Mouse (Mus musculus): ENCODE data around the gene Etnppl. TPM values are rescaled to one million over a fixed set of nuclear protein-coding genes. Genes with fewer than 3 reads are reported as not detected.

Etnppl gene
- polyA plus RNA-seq (2012; rRNA removed; ENCODE audit: low replicate concordance), result not detected in 2 replicates

DNA sequence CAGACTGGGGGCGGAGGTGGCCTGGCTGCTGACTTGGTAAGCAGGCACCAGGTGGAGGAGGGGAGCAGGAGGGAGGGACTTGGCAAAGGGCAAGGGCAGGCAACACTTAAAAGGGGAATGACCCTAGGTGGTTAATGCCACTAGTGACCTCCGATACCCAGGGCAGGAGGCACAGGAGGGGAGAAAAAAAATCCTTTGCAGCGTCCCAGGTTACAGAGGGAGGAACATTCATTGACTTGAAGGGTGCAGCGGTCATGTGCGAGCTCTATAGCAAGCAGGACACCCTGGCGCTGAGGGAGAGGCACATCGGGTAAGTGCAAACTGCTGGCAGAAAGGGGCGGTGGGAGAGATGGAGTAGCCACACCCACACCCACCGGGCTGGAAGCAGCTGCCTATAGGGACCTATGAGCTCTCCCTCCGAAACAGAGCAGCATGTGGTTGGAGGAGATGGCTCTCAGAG is at the start of gene Etnppl:
TSS of gene Etnppl (plus strand) at position 10 of the 460 bp plus-strand sequence.

Other genes with a start within 250 kb of the Etnppl start
- 45.3 and 75.4 TPM in 2 replicates for gene Ostc, start 92.0 kb downstream of the Etnppl start, polyA plus RNA-seq (2012; rRNA removed; ENCODE audit: low replicate concordance)
- 1,319 and 2,845 TPM in 2 replicates for gene Rpl34, start 113.0 kb downstream of the Etnppl start, polyA plus RNA-seq (2012; rRNA removed; ENCODE audit: low replicate concordance)